Mouse (Mus musculus) megakaryocyte, embryonic 14.5 days (primary cell): ENCODE results near the gene Gm6793.

Source experiments
- FLI1 ChIP-seq: IDR thresholded peaks from 2 replicates; pipeline ENCODE4 v1.6.1; 2012; ENCODE audit warnings: low read length, inconsistent platforms, mixed read lengths
- GATA1 ChIP-seq: IDR thresholded peaks from 3 replicates; pipeline ENCODE4 v1.6.1; 2012; ENCODE audit warnings: mixed read lengths, low read length, inconsistent platforms, borderline replicate concordance

GRCm38 (mm10) chr8:111989911-111990310 lies 24.9 kb downstream of the Gm6793 start:
- no peak for TF ChIP-seq FLI1
- TF ChIP-seq GATA1, result no peak
